Mouse (Mus musculus) ES-E14 (cell line): ENCODE data around the gene Cacybp.

Experiments
- CHD2 ChIP-seq: IDR thresholded peaks from 2 replicates; pipeline ENCODE4 v1.6.1; 2014; ENCODE audit warnings: mild to moderate bottlenecking, low read depth, low read length, inconsistent platforms
- HCFC1 ChIP-seq: IDR thresholded peaks from 2 replicates; pipeline ENCODE4 v1.6.1; 2012; ENCODE audit warnings: low read length, inconsistent platforms, borderline replicate concordance; ENCODE audit not compliant: insufficient read depth
- MAFK ChIP-seq: IDR thresholded peaks from 2 replicates; pipeline ENCODE4 v1.6.1; 2014; ENCODE audit warnings: mild to moderate bottlenecking, low read depth, low read length, inconsistent platforms; ENCODE audit not compliant: insufficient read depth
- ZC3H11A ChIP-seq: IDR thresholded peaks from 2 replicates; pipeline ENCODE4 v1.6.1; 2012; ENCODE audit warnings: low read depth, mild to moderate bottlenecking, inconsistent platforms, low read length, borderline replicate concordance
- ZNF384 ChIP-seq: IDR thresholded peaks from 2 replicates; pipeline ENCODE4 v1.6.1; 2012; ENCODE audit warnings: low read depth, low read length, inconsistent platforms

- TF ChIP-seq ZC3H11A (no peak), MAFK (no peak), ZNF384 (no peak), HCFC1 (no peak), CHD2 (no peak)
Measured at GRCm38 (mm10) chr1:160158190-160158589, 54.5 kb downstream of the Cacybp start.
